Mouse (Mus musculus) intestine, embryonic 14.5 days (tissue): ENCODE measurements around the gene a. TPM values are rescaled to one million over a fixed set of nuclear protein-coding genes. Genes with fewer than 3 reads are reported as not detected.

Experiments used
- ATAC-seq: fragments of 200-750 bp; cut with Nextera tagmentation; replicated peaks from 2 replicates; pipeline ENCODE4 v1.8.0; 2017; ENCODE audit warnings: low read depth, moderate number of reproducible peaks, moderate TSS enrichment, moderate library complexity; ENCODE audit not compliant: low FRiP score, low TSS enrichment
- DNase-seq: peaks from one replicate; pipeline ENCODE4 v3.0.0-alpha.2; 2018; ENCODE audit warnings: low spot score
- H3K27ac ChIP-seq: fragments of 300-500 bp; sonication (generic); 2 replicates; pipeline ENCODE4 v1.5.1; 2014; ENCODE audit warnings: low read depth, mild to moderate bottlenecking, control low read depth
- H3K27me3 ChIP-seq: fragments of 300-500 bp; sonication (generic); replicated peaks from 2 replicates; pipeline ENCODE4 v1.6.1; 2014; ENCODE audit warnings: low read length, control low read depth; ENCODE audit not compliant: control insufficient read depth, insufficient read depth
- H3K36me3 ChIP-seq: fragments of 300-500 bp; sonication (generic); 2 replicates; pipeline ENCODE4 v1.6.1; 2014; ENCODE audit warnings: low read length, control low read depth; ENCODE audit not compliant: control insufficient read depth, insufficient read depth
- H3K4me1 ChIP-seq: fragments of 300-500 bp; sonication (generic); replicated peaks from 2 replicates; pipeline ENCODE4 v1.6.1; 2014; ENCODE audit warnings: low read length, control low read depth, mixed read lengths; ENCODE audit not compliant: control insufficient read depth, insufficient read depth
- H3K4me2 ChIP-seq: fragments of 300-500 bp; sonication (generic); 2 replicates; pipeline ENCODE4 v1.6.1; 2014; ENCODE audit warnings: low read length
- H3K4me3 ChIP-seq: fragments of 300-500 bp; sonication (generic); 2 replicates; pipeline ENCODE4 v1.5.1; 2014; ENCODE audit warnings: low read depth, low read length, control low read depth, mixed read lengths
- H3K9ac ChIP-seq: fragments of 300-500 bp; sonication (generic); 2 replicates; pipeline ENCODE4 v1.6.1; 2014; ENCODE audit warnings: mild to moderate bottlenecking, low read length
- H3K9me3 ChIP-seq: fragments of 300-500 bp; sonication (generic); 2 replicates; pipeline ENCODE4 v1.6.1; 2016; ENCODE audit warnings: low read length, control low read depth; ENCODE audit not compliant: control insufficient read depth
- WGBS: fragments of 180-500 bp; shearing (Covaris S2); extraction: QIAGEN DNeasy Blood & Tissue Kit; methylation state at CpG from one replicate; pipeline ENCODE4 v1.1.7; 2014; 5-methylcytosine and 5-hydroxymethylcytosine counted together
- polyA plus RNA-seq: library from polyadenylated mRNA; unstranded; fragments of >200 nt; fragmentation: Nextera tagmentation; extraction: Ambion mirVana; gene quantifications from 2 replicates; pipeline ENCODE4 v1.2.1, GENCODE M21; 2014

a gene
- polyA plus RNA-seq, 1 experiment from 2014 or later = 1.5 TPM

GRCm38 (mm10) chr2:154933884-154934283 is 142.7 kb downstream of the a start:
- Histone ChIP-seq H3K9ac (no peak overlapping the region), H3K4me2 (no peak overlapping the region), H3K4me1 (no peaks in the 10 kb centered on the region), H3K4me3 (no peak overlapping the region), H3K27me3 (no peaks in the 10 kb centered on the region), H3K9me3 (no peaks in the 10 kb centered on the region), H3K36me3 (no peaks in the 10 kb centered on the region), H3K27ac (no peak overlapping the region)
- 60% methylated on average over 4 of the region's 4 CpGs for whole genome bisulfite sequencing
- peak; percentile 47 for DNase-seq
- ATAC-seq = no peak

GRCm38 (mm10) chr2:154936106-154936505 is 144.9 kb downstream of the a start:
- ATAC-seq = no peak
- Histone ChIP-seq H3K27me3 (no peaks in the 10 kb centered on the region), H3K27ac (no peak overlapping the region), H3K9ac (no peak overlapping the region), H3K4me1 (no peaks in the 10 kb centered on the region), H3K9me3 (no peaks in the 10 kb centered on the region), H3K36me3 (no peaks in the 10 kb centered on the region), H3K4me2 (no peak overlapping the region), H3K4me3 (no peak overlapping the region)
- WGBS = 73% methylated on average over 6 of the region's 6 CpGs
- DNase-seq = peak; percentile 42

DNA sequence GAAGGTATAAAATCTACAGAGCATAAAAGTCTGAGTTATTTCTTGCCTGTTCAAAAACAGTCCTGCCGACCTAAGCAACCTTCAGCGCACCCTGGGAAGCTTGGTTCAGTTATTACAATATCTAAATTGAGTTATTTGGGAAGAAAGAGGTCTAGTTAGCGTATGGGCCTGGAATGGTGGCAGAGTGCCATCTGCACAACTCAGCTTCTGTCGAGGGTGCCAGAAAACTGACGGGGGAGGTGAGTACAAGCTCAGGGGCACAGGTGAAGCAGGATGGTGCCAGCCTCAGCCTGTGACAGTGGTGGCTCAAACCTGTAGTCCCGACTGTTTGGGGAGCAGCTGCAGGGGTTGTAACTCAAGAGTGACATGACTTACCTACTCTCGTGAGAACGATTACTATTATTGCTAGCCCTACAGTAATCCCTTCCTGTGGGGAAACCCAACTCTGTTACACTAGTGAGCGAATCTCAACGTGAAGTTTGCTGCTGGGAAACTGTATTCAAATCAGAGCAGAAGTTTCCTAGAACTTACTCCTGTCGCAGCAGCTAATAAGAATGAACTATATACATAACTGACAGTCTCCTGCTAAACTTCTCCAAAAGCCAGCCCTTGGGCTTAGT is 145.4 kb downstream of the a start:
- ATAC-seq = no peak
- H3K9ac ChIP-seq = no peak overlapping the region
- H3K4me2 ChIP-seq = no peak overlapping the region
- H3K36me3 ChIP-seq = no peaks in the 10 kb centered on the region
- no peak overlapping the region for H3K4me3 ChIP-seq
- H3K27me3 ChIP-seq = no peaks in the 10 kb centered on the region
- peak; percentile 12 for DNase-seq
- H3K9me3 ChIP-seq = no peaks in the 10 kb centered on the region
- H3K4me1 ChIP-seq = no peaks in the 10 kb centered on the region
- 73% methylated on average over 11 of the region's 11 CpGs for WGBS
- H3K27ac ChIP-seq = no peak overlapping the region

DNA sequence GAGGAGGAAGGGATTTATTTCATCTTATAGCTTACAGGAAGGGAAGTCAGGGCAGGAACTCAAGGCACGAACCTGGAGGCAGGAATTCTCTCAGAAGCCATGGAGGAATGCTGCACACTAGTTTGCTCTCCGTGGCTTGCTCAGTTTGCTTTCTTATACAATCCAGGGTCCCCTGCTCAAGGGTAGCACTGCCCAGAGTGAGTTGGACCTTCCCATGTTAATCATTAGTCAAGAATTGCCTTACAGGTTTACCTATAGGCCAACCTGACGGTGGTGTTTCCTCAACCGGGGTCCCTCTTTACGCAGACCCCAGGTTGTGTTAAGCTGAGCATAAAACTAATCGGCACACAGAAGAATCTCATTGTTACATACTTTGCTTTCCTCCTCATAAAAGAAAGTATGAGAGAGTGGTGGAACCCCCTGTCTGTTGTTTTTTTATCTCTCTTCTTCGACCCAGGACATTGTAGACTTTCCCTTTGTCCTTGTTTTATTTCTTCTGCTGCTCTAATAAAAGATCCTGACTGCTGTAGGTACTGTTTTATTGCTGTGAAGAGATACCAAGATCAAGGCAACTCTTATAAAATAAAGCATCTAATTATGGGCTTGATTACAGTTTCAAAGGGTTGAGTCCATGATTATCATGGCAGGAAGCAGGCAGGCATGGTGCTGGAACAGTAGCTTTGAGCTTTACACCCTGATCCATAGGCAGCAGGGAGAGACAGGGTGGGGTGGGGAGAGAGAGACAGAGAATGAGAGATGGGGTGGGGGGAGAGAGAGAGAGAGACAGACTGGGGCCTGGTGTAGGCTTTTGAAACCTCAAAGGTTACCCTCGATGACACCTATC is 146.6 kb downstream of the a start:
- Histone ChIP-seq H3K9ac (no peak overlapping the region), H3K9me3 (no peaks in the 10 kb centered on the region), H3K27ac (no peak overlapping the region), H3K27me3 (no peaks in the 10 kb centered on the region), H3K4me2 (no peak overlapping the region), H3K36me3 (no peaks in the 10 kb centered on the region), H3K4me1 (no peaks in the 10 kb centered on the region), H3K4me3 (no peak overlapping the region)
- ATAC-seq (no peak), DNase-seq (peak; percentile 52)
- 68% methylated on average over 8 of the region's 8 CpGs for WGBS

GRCm38 (mm10) chr2:154941952-154942351 is 150.8 kb downstream of the a start:
- ATAC-seq (no peak), DNase-seq (no peak)
- H3K27ac ChIP-seq = no peak overlapping the region
- WGBS = 79% methylated on average over 10 of the region's 10 CpGs
- no peaks in the 10 kb centered on the region for H3K9me3 ChIP-seq
- H3K27me3 ChIP-seq = no peaks in the 10 kb centered on the region
- no peak overlapping the region for H3K4me2 ChIP-seq
- no peaks in the 10 kb centered on the region for H3K4me1 ChIP-seq
- H3K4me3 ChIP-seq = no peak overlapping the region
- no peaks in the 10 kb centered on the region for H3K36me3 ChIP-seq
- H3K9ac ChIP-seq = no peak overlapping the region

GRCm38 (mm10) chr2:154942546-154942945 is 151.3 kb downstream of the a start:
- H3K4me3 ChIP-seq = no peak overlapping the region
- H3K9ac ChIP-seq = no peak overlapping the region
- H3K4me2 ChIP-seq = peak overlapping the region; percentile 34
- no peak overlapping the region for H3K27ac ChIP-seq
- no peaks in the 10 kb centered on the region for H3K4me1 ChIP-seq
- H3K36me3 ChIP-seq = no peaks in the 10 kb centered on the region
- H3K27me3 ChIP-seq = no peaks in the 10 kb centered on the region
- DNase-seq (no peak), ATAC-seq (no peak)
- no peaks in the 10 kb centered on the region for H3K9me3 ChIP-seq
- WGBS = 57% methylated on average over 11 of the region's 11 CpGs

DNA sequence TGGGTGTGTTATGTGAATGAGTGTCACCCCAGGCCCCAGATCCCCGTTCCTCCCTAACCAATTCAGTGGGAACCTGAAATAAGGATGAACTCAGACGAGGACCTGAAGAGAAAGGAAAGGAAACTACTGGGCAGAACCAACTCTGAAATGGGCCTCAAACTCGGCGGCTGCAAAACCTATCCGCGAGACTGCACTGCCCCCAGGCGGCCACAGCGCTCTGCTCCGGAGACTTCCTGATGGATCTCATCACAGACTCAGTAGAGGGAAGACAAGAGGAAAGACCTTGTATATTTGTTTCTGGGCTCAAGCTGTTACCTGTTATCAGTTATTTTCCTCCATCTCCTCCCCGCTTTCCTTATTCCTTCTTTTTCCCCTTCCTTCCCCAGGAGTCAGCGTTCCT is 151.9 kb downstream of the a start:
- no peak for ATAC-seq

GRCm38 (mm10) chr2:154946921-154947320 is 155.7 kb downstream of the a start:
- no peak overlapping the region for H3K4me2 ChIP-seq
- no peaks in the 10 kb centered on the region for H3K36me3 ChIP-seq
- H3K9ac ChIP-seq = no peak overlapping the region
- no peaks in the 10 kb centered on the region for H3K27me3 ChIP-seq
- no peak for DNase-seq
- whole genome bisulfite sequencing = 88% methylated on average over 3 of the region's 3 CpGs
- no peak overlapping the region for H3K4me3 ChIP-seq
- peaks cover 7% of the 10 kb centered on the region; the same call in 1 of the 2 replicates for H3K4me1 ChIP-seq
- no peak overlapping the region for H3K27ac ChIP-seq
- no peaks in the 10 kb centered on the region for H3K9me3 ChIP-seq
- ATAC-seq = no peak

More for the DNA sequence above, 151.9 kb downstream of the a start:
- H3K27me3 ChIP-seq = no peaks in the 10 kb centered on the region
- H3K4me3 ChIP-seq = no peak overlapping the region
- H3K4me2 ChIP-seq = peak overlapping the region; percentile 34
- no peaks in the 10 kb centered on the region for H3K4me1 ChIP-seq
- no peak overlapping the region for H3K27ac ChIP-seq
- WGBS = 9% methylated on average over 11 of the region's 11 CpGs
- no peaks in the 10 kb centered on the region for H3K36me3 ChIP-seq
- H3K9me3 ChIP-seq = no peaks in the 10 kb centered on the region
- DNase-seq = peak; percentile 93
- H3K9ac ChIP-seq = no peak overlapping the region
